Comparison of ENCODE assay signal across 18 mouse cellular contexts in the genomic region with DNA sequence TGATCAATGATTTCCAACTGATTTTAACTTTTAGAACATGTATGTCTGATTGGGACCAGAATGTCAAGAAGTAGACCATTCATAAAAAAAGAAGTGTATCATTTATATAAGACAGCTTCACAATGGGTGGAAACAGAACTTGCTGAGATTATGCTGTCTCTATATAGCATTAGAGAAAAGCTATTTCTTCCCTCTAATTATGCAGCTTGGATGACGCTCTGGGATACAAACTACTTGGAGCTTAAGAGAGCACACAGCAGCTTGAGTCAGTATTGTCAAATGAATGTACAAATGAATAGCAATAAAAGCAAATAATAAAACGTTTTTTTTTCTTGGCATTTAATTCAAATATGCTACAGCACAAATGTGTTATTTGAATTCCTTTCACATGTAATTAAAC.
"Had no signal": no experiment of that assay in that cellular context is flagged by ENCODE, and none has a peak within 500 bp of the region (broad histone marks: within the 10 kb centered on the region; RNA-seq: fewer than 3 reads in every experiment).

No protein-coding gene starts in this region.

- H3K27ac ChIP-seq: midbrain, embryonic 10.5 days; midbrain, embryonic 12.5 days; midbrain, embryonic 15.5 days; neural tube, embryonic 13.5 days; neural tube, embryonic 15.5 days had no signal

- H3K9ac ChIP-seq: liver, postnatal 0 days; lung, embryonic 14.5 days; midbrain, embryonic 12.5 days; midbrain, embryonic 15.5 days; neural tube, embryonic 13.5 days; neural tube, embryonic 15.5 days had no signal

- DNase-seq: liver, postnatal 0 days; lung, embryonic 14.5 days; lung, postnatal 10 days; lung, postnatal 4 days; retina, postnatal 1 day; right cerebral cortex, adult 18-20 months; right cerebral cortex, postnatal 25 days; right cerebral cortex, postnatal 4 days; spleen, adult 18-20 months; thymus, adult 18-20 months; thymus, postnatal 14 days; thymus, postnatal 36 days had no signal

- ATAC-seq: liver, postnatal 0 days; midbrain, embryonic 15.5 days had no signal

- H3K4me1 ChIP-seq: midbrain, embryonic 10.5 days; midbrain, embryonic 12.5 days; midbrain, embryonic 15.5 days; neural tube, embryonic 13.5 days; neural tube, embryonic 15.5 days had no signal

- H3K4me3 ChIP-seq: midbrain, embryonic 10.5 days; midbrain, embryonic 12.5 days; midbrain, embryonic 15.5 days; myocyte; neural tube, embryonic 13.5 days; neural tube, embryonic 15.5 days had no signal

- H3K36me3 ChIP-seq: midbrain, embryonic 10.5 days; midbrain, embryonic 12.5 days; midbrain, embryonic 15.5 days; neural tube, embryonic 13.5 days; neural tube, embryonic 15.5 days had no signal

- H3K9me3 ChIP-seq: midbrain, embryonic 10.5 days; midbrain, embryonic 12.5 days; midbrain, embryonic 15.5 days; neural tube, embryonic 13.5 days; neural tube, embryonic 15.5 days had no signal

- H3K4me2 ChIP-seq: lung, embryonic 14.5 days; midbrain, embryonic 12.5 days; midbrain, embryonic 15.5 days; neural tube, embryonic 13.5 days; neural tube, embryonic 15.5 days had no signal

- H3K27me3 ChIP-seq: midbrain, embryonic 12.5 days; midbrain, embryonic 15.5 days; neural tube, embryonic 13.5 days; neural tube, embryonic 15.5 days had no signal
